Mouse (Mus musculus) spleen, adult 18-20 months (tissue): ENCODE results near the gene Rnd1.

Experiments used
- DNase-seq, 2 experiments: peaks; one replicate each; pipeline ENCODE4 v3.0.0; 2022; ENCODE audit warnings: mixed read lengths in 2 of 2

Gene Rnd1

DNA sequence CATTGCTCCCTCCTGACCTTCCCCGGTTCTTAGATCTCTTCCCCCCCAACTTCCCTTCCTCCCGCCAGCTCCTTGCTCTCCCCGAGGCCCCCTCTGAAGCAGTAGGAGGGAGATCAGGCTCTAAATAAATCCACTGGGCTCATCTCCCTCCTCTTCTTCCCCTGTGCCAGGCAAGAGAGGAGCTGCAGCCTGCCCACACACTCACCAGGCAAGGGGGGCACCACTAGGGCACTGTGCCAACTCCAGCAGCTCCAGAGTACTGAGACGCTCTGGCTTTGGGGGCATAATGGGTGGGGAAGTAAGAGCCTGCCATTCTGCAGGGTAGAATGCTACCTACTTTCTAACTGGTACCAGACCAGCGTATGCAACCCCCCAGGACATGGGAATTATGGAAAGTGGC is 40.7 kb downstream of the Rnd1 start:
- DNase-seq, result no peak

DNA sequence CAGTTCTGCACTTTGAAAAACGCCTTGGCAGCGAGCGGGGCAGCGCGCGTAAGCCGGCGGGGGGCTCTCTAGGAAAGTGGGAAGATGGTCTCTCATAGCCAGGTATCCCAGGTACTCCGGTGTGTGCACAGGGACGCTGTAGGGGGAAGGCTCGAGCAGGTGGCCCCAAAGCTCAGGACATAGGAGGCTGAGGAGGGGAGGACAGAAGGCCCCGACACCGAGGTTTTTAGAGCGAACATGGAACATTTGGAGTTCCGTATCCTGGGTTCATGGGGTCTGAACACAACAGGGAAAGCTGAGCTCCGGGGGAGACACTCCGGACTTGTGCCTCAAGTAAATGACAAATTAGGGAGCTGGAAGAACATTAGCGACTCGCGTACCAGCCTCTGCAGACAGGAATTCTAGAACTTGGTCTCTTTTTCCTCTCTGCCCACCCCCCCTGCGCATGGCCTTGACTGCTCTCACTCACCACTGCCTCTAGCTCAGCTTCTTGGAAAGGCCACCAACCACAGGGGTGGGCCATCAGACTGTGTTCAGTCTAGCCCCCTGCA is 41.9 kb downstream of the Rnd1 start:
- DNase-seq, result no peak

DNA sequence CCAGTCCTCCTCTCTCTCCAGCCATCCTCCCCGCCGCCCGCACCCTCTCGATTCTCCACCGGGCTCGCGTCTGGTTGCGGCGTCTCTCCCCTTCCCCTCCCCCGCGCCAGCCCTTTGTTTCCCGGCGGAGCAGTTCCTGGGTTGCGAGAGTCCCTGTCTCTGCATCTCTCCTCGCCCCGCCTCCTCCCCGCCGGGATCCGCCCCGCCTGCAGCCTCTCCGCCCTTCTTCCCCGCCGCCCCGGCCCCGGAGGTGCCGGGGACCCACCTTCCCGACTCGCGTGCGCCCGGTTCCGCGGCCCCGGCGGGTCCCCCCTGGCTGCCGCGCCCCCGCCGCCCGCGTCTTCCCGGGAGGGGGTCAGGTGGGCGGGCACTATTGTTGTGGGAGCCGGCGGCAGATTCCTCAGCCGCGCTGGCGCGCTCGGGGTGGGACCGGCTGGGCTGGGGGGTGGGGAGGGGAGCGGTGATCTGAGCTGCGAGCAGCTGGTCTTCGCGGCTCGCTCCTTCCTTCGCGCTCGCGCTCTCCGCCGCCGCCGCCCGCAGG is 42.6 kb downstream of the Rnd1 start:
- peak; percentile 21 to 56 for DNase-seq

DNA sequence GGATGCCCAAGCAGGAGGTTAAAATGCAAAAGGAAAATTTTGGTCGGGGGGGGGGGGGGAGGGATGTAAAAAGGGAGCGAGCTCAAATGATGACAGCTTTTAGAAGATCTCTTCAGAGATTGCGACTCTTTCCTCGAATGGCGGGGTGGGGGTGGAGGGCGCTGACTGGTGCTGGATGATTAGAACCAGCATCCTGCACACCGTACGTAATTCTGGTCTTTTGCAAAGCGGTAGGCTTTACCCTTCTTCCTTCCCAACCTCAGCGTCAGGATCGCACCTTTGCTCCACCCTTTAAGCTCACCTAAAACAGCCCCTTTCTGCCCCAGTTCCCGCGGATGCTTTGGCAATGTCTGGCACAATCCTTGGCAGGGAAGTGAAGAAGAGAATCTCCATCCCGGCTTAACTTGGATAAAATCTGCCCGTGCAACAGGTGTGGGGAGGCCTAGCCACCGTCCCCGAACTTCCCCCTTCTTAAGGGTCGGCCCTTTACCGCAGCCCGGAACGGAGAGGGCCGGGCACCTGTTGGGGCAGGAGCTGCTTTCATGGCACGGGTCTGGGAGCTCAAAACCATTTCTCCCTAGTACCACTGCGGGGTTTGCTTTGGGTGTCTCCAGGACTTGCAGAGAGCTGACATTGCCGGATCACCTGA is 43.3 kb downstream of the Rnd1 start:
- DNase-seq, result no peak

DNA sequence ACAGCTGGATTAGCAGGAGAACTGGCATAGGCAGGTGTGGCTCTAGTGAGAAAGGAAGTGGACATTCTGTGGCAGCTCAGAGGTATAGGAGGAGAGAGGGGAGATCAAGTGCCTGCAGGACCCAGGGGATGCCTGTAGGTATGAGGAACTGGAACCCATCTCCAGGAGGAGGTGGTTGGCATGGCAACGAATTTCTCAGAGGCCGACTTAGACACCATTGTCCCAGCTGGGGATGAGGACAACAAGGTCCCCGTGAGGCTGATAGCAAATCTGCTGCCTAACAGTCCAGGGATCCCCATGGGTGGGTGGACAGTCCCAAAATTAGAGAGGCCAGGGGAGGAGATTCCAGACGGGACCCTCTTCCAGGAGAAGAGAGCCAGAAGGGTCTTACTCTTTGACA is 44.3 kb downstream of the Rnd1 start:
- no peak for DNase-seq

DNA sequence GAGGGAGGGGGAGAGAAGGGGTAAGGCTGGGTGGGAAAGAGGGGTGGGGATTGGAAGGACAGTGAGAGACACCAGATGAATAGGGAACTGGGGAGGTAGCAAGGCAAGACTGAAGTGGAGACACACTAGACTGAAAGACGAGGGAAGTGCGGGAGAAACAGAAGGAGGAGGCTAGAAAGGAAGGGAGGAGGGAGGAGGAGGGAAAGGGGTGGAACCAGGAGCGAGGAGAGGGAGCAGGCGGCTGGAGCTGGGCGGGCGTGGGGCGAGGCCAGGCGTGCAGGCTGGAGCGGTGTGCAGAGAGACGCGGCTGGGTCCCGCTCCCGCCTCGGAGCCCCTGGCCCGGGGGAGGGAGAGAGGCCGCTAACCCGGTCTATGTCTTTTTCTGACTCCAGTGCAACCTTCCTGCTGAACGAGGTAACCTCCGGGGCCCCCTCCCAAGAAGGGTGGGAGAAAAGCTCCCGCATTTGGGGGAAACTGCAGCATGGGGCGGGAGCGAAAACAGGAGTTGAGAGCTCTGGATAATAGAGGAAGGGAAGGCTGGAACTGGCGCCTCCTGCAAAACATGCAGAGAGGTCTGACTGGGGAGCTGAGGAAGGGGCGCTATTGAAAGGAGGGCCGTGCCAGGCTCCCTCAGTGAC is 45.0 kb downstream of the Rnd1 start:
- no peak for DNase-seq

DNA sequence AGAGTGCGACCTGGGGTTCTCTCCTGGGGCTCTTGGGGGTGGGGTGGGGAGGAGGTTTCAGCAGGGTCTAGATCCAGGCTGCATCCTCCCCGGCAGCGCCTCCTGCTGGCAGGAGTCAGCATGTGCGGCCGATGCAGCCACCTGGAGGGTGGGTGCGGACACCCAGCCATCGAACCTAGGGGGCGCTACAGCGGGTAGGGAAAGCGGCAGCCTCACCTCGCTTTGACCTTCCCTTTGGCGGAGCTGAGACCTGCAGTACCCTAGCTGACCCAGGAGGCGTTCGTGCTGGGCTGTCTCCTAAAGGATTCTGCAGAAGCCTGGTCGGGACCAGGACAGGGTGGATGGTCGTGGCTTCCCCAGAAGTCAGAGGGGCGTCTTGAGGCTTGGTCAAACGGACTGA is 45.8 kb downstream of the Rnd1 start:
- peak in 1 of 2 experiments; percentile 39 for DNase-seq

DNA sequence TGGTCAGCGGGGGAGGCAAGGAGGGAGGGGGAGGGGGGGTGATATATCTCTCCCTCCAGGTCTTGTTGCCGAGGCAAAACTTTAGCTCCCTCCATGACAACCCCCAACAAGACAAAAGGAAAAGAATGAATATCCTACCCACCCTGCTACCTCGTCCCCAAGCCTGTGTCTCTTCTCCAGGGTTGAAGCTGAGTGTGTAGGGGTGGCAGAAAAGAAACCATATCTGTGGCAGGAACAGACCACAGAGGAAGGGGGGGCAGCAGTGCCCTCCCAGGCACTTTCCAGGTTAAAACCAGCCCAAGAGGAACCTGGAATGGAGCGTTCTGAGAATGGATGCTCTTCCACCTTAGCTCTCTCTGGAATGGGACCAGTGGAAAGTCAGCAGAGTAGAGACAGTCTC is 46.7 kb downstream of the Rnd1 start, which contains the start of gene Cacnb3:
Gene Cacnb3, plus strand, starts transcription at position 301 of the 400 bp plus-strand sequence.
- DNase-seq, result no peak

DNA sequence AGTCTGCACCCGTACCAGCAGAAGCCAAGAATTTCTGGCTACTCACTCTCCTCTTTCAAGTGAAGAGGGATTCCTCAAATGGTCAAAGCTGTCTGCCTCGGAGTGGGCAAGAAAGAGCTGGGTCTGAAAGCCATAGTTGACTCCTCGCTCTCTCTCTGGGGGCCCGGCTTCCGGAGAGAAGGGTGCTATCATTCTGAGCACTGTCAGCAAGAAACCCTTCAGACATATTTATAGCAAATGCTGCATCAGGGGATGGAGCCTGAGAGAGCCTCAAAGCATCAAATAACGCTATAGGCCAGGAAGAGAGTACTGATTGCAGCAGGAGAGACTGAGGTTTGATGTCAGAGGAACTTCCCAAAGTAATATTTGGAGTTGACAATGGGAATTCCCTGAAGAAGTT is 47.8 kb downstream of the Rnd1 start:
- no peak for DNase-seq

DNA sequence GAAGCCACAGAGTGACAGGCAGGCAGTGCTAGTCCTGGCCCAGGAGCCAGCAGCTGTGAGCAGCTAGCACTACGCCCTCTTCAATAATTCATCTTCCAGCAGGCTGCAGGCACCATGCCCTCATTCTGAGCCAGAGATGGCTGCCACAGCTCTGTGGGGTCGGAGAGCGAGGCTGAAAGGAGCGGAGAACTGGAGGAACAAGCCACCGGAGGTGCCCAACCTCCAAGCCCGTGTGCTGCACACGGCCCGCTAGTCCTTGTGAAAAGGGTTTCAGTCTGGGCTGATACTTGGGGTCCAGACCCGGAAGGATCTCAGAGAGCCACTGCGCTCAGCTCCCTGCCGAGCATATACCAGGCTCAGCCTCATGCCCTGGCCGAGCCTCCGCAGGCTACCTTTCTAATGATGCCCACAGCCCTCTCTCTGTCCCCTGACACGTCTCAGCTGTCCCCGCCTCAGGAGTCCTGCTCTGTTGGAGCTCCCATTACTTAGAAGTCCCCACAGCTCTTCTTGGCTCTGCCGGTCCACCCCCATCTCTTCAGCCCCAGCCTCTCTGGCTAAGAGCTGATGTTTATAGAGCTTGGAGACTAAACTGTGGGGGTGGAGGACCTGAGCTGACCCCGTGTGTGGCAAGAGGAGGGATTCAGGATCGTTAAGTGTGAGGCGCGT is 48.5 kb downstream of the Rnd1 start:
- DNase-seq, result no peak

DNA sequence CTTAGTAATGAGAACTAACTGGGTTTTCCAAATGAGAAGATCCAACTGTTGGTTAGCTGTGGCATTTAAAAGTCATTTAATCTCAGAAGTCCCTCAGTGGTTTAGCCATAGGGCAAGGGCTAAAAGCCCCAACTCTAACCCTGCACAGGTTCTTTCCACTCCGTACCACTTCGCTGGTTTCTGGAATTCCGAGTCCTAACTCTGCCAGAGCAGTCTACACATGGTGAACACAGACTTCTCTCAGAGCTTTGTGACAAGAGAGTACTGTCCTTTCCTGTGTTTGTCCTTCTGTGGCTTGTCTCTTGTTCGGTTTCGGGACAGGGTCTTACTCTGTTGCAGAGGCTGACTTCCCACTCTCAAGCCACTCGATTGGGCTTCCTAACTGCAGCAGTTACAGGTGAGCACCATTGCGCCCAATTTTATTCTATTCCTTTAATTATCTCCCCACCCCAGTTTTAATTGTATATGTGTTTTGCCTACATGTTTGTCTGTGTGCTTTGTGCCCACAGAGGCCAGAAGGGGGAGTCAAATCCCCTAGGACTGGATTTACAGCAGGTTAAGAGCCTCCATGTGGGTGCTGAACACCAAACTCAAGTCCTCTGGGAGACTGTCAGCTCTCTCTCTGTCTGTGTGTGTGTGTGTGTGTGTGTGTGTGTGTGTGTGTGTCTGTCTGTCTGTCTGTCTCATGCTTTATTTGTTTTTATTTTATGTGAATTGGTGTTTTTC is 50.6 kb downstream of the Rnd1 start:
- DNase-seq, result no peak

DNA sequence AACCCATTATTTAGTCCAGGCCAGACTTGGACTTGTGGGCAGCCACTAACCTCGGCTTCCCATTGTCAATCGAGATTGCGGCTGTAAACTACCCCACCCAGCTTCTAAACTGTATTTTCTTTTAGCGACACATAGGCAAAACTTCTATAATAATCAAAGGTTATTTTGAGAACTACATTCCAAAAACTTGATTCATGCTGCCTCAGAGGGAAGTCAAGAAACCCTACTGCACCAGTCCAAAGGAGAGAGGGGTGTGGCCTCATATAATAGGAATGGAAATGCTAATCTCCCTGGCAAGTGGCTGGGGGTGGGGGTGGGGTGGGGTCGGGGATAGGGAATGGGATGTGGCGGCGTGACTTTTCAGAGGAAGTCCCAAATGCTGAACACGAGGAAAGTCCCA is 51.2 kb downstream of the Rnd1 start:
- DNase-seq, result no peak

DNA sequence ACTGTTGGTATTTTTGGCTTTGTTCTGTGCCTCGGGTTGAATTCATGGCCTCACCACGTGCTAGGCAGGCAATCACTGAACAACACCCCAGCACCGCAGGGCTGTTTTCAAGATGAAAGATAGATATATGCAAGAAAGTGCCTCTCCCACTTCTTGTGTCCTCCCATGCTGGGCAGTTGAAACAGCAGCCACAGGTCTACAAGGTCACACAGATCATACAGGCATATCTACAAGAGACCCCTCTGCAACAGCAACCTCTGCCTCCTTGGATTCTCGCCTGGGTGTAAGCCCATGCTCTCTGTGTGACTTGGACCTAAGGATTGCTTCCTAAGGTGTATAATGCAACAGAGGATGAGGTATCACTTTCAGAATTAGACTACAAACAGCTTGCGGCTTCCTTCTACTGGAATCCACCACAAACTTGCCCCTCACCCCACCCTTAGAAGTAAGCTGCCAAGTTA is 53.9 kb downstream of the Rnd1 start:
- DNase-seq, result no peak

DNA sequence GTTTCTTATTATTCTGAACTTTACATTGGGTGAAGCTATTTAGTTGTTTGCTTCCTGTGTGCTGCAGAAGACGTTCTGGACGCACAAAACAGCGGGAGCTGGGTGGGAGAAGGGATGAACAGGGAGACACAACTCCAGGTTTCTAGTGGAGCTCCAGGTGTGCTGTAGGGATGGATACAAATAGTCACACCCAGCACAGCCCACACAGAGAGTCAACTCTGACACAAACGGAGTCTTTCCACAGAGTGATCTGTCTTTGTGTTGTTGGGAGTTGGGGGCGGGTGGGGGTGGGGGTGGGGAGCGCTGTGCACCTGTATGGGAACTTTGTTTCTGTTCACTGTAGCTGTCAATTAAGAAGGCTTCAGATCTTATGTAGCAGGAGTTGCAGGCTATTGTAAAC is 54.5 kb downstream of the Rnd1 start:
- no peak for DNase-seq

DNA sequence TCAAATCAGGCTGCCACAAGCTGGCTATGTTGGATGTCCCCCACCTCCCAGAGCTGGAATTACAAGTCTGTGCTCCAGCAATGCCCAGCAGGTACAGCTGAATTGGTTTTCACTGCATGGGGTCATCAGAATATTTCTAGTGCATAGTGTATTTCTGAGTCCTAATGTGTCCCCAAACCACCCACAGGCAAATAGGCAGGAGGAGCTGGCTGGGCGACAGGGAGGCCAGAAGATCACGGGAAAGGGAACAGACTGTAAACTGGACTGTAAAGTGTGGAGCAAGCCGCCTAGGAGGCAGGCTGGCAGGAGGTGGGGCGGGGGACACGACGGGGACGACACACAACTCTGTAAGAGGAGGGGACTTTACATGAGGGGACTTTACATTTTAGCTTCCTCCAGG is 55.1 kb downstream of the Rnd1 start:
- no peak for DNase-seq

DNA sequence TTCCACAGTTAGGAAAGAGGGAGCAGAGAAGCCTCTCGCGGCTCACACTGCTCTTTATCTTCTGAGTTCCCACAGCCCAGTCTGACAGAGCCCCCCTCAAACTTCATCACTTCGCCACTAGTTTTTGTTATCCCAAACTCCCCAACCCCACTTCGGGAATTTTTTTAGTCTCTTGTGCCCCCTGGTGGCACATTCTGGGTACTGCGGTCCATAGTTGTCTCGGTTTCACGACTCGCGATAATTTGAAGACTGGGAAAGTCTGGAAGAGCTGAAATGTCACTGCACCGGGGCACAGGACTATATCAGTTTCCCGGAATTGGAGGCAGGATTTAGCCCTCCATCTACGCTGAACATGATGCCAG is 60.1 kb downstream of the Rnd1 start:
- DNase-seq, result peak; percentile 30 to 74

DNA sequence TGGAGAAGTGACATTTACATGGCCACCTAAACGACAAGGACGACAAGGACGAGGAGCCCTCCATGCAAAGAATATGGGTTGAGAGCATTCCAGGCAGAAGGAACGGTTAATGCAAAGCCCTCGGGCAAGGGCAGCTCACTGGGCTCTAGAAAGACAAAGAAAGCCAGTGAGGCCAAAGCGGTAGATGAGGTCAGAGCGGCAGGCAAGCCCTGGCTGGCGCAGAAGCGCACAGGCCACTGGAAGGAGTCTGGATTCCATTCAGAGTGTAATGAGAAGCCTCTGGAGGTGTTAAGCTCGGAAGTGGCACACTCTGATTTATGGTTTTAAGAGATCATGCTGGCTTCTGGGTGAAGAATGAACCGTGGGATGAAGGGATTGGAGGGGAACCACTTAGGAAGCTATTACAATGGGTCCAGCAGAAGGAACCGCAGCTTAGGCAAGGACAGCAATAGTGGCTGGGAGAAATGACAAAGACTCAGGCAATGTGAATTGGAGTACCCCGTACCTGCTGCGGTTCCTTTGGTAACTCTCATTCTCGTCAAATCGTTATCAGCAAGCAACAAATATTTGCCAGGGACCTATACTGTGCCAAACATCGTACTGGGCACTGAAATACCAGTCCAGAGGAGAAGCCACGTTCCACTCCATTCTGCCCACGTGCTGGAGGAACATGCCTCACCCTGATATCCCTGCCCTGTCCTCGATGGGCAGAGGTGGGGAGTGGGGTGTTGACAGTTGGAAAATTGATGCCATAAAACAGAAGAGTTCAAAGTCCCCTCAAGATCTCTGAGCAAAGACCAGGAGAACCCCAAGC is 60.7 kb downstream of the Rnd1 start:
- DNase-seq, result no peak

DNA sequence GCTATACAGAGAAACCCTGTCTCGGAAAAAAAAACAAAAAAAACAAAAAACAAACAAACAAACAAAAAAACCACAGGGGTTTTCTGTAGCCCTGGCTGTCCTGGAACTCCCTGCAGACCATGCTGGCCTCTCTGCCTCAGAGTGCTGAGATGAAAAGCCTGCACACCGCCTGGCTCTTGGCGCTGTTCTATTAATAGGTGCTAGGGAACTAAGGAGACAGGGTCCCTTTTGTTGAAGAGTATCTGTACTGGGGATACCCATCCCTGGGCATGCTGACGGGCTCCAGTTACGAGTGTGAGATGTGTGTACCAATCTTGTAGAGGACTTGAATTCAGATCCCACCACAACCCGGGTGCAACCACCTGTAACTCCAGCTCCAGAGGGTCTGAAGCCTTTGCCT is 61.5 kb downstream of the Rnd1 start:
- DNase-seq, result no peak

DNA sequence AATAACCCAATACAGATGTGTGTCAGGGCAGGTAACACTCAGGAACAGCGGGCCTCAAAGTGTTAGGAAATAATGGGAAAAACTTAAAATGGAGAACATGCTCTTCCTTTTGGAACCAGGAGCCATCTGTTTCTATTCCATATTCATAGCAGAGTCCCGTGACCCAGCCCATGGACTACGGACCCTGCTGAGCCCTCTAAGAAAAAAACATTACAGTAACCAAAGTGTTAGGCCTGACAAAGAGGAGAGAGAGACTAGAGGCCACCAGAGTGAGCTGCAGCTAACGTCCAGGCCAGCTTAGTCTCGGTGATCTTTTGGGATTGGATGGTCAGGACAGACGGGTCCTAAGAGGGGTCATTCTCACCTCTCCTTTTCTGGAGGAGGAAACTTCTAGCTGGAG is 62.3 kb downstream of the Rnd1 start:
- no peak for DNase-seq

DNA sequence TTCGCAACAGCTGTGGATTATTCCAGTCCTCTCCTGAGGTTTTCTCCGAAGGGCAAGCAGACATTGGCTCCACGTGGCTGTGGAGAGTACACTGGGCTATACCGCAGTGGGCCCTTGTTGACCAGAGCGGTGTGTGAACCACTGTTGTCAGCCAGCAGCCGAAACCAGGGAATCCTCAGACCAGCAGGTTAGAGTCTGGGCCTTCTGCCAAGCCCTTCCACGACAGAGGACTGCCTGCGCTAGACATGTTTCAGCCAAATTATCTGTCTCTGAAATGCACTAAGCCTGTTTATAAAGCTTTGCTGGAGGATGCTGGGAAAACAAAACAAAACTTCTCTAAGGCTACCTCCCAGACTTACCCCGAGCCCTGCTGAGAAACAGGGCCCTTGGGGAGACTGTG is 62.7 kb downstream of the Rnd1 start:
- DNase-seq, result no peak
